Mouse (Mus musculus) right cerebral cortex, postnatal 10 days (tissue): Measurements from ENCODE around the gene Gga1.

Experiments
- DNase-seq, 2 experiments: peaks; one replicate each; pipeline ENCODE4 v3.0.0; 2021; ENCODE audit warnings: low spot score in 2 of 2

Gene Gga1

DNA sequence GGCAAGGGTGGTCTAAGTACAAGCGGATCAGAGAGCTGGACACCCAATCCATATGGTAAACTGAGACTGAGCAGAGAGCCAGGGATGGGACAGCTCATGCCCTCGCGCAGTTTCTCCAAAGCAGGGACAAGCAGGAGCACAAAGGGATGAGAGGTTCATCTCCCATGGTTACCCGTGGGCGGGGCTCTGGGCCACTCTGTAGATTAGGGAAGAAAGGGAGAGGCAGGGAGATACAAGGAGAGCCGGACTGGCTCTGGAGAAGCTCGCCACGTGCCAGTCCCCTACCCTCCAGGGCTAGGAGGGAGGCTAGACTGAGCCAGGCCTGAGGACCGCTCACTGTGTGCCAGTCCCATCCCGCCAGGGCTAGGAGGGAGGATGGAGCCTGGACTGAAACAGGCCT, 60.3 kb downstream of the Gga1 start:
- DNase-seq = no peak

DNA sequence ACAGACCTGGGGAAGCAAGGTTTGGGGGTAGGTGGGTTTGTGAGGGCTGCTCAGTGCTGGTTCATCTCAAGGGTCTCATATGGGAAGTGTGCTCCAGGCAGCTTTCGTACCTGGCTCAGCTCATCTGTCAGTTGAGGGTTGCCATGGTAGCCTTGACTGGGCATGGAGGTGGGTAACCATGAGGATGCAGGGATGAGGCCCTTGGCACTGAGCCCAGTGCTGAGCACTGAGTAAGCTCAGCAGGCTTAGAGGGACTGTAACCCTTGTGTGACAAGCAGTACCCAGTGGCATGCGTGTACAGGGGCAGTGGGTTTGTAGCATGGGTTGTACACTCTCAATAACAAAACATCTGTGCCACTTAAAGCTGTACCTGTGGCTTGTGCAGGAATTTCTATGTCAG, 61.0 kb downstream of the Gga1 start:
- DNase-seq = no peak

DNA sequence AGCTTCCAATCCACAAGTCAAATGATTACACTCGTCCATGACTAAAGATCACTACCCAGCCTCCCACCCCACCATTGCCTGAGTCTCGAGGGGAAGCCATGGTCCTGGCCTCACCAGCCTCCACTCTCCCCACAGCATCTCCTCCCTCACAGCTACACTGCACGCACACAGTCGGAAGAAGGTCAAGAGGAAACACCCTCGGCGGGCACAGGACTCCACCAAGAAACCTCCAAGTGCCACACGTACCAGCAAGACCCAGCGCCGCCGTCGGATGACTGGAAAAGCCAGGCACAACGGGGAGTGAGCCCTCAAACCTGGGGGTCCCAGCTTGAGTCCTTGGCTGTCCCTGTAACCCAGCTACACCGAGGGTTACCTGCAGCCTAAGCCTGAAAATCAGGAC, 63.3 kb downstream of the Gga1 start:
- no peak for DNase-seq

DNA sequence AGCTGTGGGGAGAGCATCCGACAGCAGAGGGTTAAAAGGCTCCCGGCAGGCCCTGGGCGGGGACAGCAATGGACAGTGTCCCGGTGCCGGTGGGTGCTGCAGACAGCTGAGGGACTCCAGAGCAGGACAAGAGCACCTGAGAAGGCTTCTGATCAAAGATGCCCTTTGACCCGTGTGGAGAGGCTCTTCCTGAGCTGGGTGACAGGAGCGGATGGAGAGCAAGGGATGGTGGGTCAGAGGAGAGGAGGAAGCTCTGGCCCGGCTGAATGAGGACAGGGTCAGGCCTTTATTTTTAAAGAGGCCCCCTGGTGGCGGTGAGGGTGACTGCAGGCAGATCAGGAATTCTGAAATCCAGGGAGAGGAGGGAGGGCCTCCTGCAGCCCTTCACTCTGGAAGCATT, 65.7 kb downstream of the Gga1 start:
- peak; percentile 86 for DNase-seq
